Mouse (Mus musculus): ENCODE data around the gene Wnk4. TPM values are rescaled to one million over a fixed set of nuclear protein-coding genes. Genes with fewer than 3 reads are reported as not detected.

Gene Wnk4
- total and polyA plus RNA-seq, 2 experiments from 2014 or later, result 4.2 to 7.5 TPM

DNA sequence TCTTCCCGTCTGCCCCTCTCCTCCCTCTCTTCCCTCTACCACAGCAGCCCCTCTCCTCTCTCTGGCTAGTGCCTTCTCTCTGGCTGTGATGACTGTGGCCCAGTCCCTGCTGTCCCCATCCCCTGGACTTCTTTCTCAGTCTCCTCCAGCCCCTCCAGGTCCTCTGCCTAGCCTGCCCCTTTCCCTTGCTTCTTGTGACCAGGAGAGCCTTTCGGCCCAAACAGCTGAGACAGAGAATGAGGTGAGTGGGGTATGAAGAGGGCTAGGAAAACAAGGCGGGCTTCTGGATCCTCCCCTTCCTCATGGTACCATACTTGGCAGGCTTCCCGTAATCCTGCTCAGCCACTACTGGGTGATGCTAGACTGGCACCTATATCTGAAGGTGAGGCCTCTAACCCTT, 14.9 kb downstream of the Wnk4 start:
- no peak for ATAC-seq (ENCODE audit: low FRiP score)
- H3K36me3 ChIP-seq (ENCODE audit: insufficient read depth, low read length), result no peaks in the 10 kb centered on the region
- no peak overlapping the region for H3K4me2 ChIP-seq (ENCODE audit: low read depth, low read length, poor library complexity, severe bottlenecking)

DNA sequence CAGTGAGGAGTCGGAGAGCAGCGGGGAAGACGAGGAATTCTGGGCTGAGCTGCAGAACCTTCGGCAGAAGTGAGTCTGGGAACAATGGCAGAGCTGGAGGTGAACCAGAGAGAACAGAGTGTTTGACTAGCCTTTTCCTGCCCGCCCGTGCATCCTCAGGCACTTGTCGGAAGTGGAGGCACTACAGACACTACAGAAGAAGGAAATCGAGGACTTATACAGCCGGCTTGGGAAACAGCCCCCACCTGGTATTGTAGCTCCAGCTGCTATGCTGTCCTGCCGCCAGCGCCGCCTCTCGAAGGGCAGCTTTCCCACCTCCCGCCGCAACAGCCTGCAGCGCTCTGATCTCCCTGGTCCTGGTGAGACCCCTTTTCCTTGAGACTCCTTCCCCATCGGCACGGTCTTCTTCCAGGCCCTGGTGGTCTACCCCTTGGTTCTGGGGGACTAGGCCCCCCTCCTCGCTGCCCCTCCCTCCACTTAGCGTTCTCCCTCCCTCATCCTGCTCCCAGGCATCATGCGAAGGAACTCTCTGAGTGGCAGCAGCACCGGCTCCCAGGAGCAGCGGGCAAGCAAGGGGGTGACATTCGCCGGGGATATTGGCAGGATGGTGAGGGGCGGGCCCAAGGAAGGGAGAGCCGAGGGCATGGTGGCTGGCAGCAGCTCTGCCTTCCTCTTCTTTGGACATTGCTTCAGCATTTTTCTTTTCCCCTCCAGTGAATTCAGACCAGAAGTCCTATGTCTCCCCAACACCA, 16.1 kb downstream of the Wnk4 start:
- no peak overlapping the region for H3K27ac ChIP-seq (ENCODE audit: low read depth, low read length)
- no peak overlapping the region for H3K4me3 ChIP-seq (ENCODE audit: low read depth, low read length)
- H3K36me3 ChIP-seq (ENCODE audit: insufficient read depth, low read length), result no peaks in the 10 kb centered on the region
- ATAC-seq (ENCODE audit: low FRiP score), result no peak
- DNase-seq (ENCODE audit: low spot score), result no peak
- H3K9me3 ChIP-seq (ENCODE audit: low read length), result no peaks in the 10 kb centered on the region
- 21% methylated on average over 27 of the region's 27 CpGs for WGBS
- TF ChIP-seq CTCF (IDR thresholded peaks at IDR 0.05), result no peak
- H3K9ac ChIP-seq (replicated peaks; ENCODE audit: low read length, poor library complexity, severe bottlenecking), result no peak overlapping the region
- no peaks in the 10 kb centered on the region for H3K27me3 ChIP-seq (ENCODE audit: insufficient read depth, low read length)
- no peak overlapping the region for H3K4me2 ChIP-seq (ENCODE audit: low read depth, low read length, poor library complexity, severe bottlenecking)
- peaks cover 16% of the 10 kb centered on the region; the same call in 1 of the 2 replicates for H3K4me1 ChIP-seq (ENCODE audit: insufficient read depth, low read length)

More for the DNA sequence above, 14.9 kb downstream of the Wnk4 start:
- 87% methylated on average over 4 of the region's 4 CpGs for WGBS
- Histone ChIP-seq H3K27ac (ENCODE audit: low read depth, low read length) (no peak overlapping the region), H3K9ac (replicated peaks; ENCODE audit: low read length, poor library complexity, severe bottlenecking) (no peak overlapping the region), H3K4me3 (ENCODE audit: low read depth, low read length) (no peak overlapping the region), H3K9me3 (ENCODE audit: low read length) (no peaks in the 10 kb centered on the region), H3K27me3 (ENCODE audit: insufficient read depth, low read length) (no peaks in the 10 kb centered on the region), H3K4me1 (ENCODE audit: insufficient read depth, low read length) (peaks cover 16% of the 10 kb centered on the region; the same call in 1 of the 2 replicates)
- DNase-seq (ENCODE audit: low spot score), result no peak
- TF ChIP-seq CTCF (IDR thresholded peaks at IDR 0.05), result no peak

DNA sequence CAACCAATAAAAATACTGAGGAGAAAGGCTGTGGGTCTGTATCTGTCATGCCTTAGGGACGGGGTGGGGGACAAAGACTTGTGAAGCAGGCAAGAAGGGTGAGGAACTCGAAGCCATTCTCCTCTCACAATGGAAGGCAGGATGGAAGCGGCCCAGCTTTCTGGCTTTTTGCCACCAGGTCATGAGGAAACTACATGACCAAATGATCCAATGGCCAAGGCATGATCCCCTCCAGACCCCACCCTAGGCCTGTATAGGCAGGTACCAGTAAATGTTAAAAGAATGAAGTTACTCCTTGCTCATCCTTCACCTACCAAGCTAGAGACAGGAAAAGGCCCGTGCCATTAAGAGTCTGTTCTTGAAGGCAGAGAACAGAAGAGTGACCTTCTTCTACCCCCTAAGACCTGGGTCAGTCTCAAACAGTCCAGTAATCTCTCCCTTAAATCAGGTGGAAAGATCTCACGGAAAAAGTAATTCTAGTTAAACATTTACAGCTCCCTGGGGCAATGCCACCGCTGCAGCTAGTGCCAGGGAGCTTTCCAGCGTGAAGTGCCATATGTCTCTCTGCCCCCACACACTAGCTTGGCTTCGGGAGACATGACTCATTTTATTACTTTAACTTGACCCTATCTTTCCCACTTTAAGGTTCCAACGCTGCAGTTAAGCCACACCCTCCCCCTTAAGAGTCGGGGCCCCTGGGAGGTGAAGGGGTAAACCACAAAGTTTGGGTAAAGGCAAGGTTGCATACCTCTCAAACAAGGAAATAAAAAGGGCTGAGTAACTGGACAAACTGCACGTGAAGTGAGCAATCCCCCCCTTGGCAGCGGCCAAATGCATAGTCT, 17.2 kb downstream of the Wnk4 start:
- DNase-seq (ENCODE audit: low spot score) (no peak), ATAC-seq (ENCODE audit: low FRiP score) (no peak)
- Histone ChIP-seq H3K9me3 (ENCODE audit: low read length) (no peaks in the 10 kb centered on the region), H3K27ac (ENCODE audit: low read depth, low read length) (no peak overlapping the region), H3K36me3 (ENCODE audit: insufficient read depth, low read length) (no peaks in the 10 kb centered on the region), H3K27me3 (ENCODE audit: insufficient read depth, low read length) (no peaks in the 10 kb centered on the region), H3K4me2 (ENCODE audit: low read depth, low read length, poor library complexity, severe bottlenecking) (peak overlapping the region; percentile 61), H3K4me3 (ENCODE audit: low read depth, low read length) (peak overlapping the region; percentile 69), H3K9ac (replicated peaks; ENCODE audit: low read length, poor library complexity, severe bottlenecking) (0 out of 2 replicates have a peak overlapping the region, but pooled peaks have one; percentile 84), H3K4me1 (ENCODE audit: insufficient read depth, low read length) (peaks cover 16% of the 10 kb centered on the region; the same call in 1 of the 2 replicates)
- 83% methylated on average over 12 of the region's 12 CpGs for WGBS
- TF ChIP-seq CTCF (IDR thresholded peaks at IDR 0.05), result no peak

DNA sequence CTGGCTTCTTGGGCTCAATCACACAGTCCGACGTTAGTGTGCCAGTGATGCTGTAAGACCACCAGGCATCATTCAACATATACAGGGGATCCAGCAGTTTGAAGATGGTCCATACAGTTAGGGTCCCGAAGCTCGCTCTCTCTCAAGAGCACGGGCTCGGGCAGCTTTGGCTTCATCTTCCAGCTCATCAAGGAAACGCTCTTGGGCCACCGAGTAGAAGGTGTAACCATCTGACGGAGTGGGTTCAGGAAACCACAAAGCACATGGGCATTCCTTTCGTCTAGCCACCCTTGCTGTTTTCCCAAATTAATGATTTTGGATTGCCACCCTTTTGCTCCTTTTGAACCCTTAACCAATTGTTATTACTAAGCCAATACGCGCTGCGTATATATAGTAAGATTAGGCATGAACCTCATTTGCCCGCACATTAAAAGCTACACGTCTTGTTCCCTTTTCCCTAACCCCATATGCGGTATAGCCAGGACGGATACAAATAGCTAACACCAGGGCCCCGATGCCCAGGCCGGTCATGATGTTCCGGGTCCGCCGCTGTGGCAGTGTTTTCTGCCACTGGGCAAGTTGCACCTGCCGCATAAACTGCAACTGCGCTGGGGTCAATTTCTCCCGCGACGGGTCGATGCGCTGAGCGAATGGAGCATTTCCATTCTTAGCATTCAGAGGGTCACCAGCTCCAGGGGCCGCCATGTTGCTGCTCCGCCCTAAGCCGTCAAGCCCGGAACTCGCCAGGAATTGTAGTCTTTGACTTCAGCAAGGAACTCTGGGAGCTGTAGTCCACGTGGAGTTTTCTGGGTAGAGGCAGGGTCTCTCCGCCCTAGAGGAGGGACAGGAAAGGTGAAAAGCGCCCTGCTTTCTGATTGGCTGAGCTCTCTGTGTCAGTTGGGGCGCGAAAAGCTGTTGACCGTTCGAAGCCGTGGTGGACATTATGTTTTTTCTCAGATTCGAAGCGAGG, 18.1 kb downstream of the Wnk4 start, which contains the start of the genes Cntd1 and Coa3:
Cntd1 (plus strand) TSS at position 790 of the 970 bp plus-strand sequence.
Coa3 (minus strand) TSS at position 892 of the 970 bp plus-strand sequence.
- WGBS, result 11% methylated on average over 45 of the region's 45 CpGs
- DNase-seq (ENCODE audit: low spot score), result peak; percentile 97
- H3K36me3 ChIP-seq (ENCODE audit: insufficient read depth, low read length), result no peaks in the 10 kb centered on the region
- peak within 1 kb of the TSS; percentile 61 for H3K4me2 ChIP-seq (ENCODE audit: low read depth, low read length, poor library complexity, severe bottlenecking)
- H3K27me3 ChIP-seq (ENCODE audit: insufficient read depth, low read length), result no peaks in the 10 kb centered on the region
- no peaks in the 10 kb centered on the region for H3K9me3 ChIP-seq (ENCODE audit: low read length)
- H3K9ac ChIP-seq (replicated peaks; ENCODE audit: low read length, poor library complexity, severe bottlenecking), result peak within 1 kb of the TSS; percentile 84
- H3K27ac ChIP-seq (ENCODE audit: low read depth, low read length), result peak within 1 kb of the TSS; percentile 79
- peaks cover 16% of the 10 kb centered on the region; the same call in 1 of the 2 replicates for H3K4me1 ChIP-seq (ENCODE audit: insufficient read depth, low read length)
- TF ChIP-seq CTCF (IDR thresholded peaks at IDR 0.05), result peak; percentile 57
- H3K4me3 ChIP-seq (ENCODE audit: low read depth, low read length), result peak within 1 kb of the TSS; percentile 69
- ATAC-seq (ENCODE audit: low FRiP score), result peak; percentile 93

DNA sequence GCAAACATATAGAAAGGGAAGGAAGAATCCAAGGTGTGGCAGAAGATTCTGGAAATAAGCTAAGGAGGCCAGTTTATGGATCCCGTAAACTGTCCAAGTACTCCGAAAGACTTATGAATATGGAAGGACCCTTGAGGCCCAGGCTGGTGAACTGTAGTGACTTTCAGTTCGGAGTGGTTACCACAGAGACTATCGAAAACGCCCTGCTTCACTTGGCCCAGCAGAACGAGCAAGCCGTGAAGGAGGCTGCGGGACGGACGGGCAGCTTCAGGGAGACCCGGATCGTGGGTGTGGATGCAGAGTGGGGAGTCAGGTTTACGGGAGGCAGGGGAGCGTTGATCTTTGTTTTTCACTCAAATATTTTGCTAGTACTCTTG, 18.8 kb downstream of the Wnk4 start:
- no peak for TF ChIP-seq CTCF (IDR thresholded peaks at IDR 0.05)
- Histone ChIP-seq H3K36me3 (ENCODE audit: insufficient read depth, low read length) (no peaks in the 10 kb centered on the region), H3K4me3 (ENCODE audit: low read depth, low read length) (peak overlapping the region; percentile 69), H3K4me1 (ENCODE audit: insufficient read depth, low read length) (peaks cover 16% of the 10 kb centered on the region; the same call in 1 of the 2 replicates), H3K4me2 (ENCODE audit: low read depth, low read length, poor library complexity, severe bottlenecking) (peak overlapping the region; percentile 61), H3K9me3 (ENCODE audit: low read length) (no peaks in the 10 kb centered on the region), H3K27me3 (ENCODE audit: insufficient read depth, low read length) (no peaks in the 10 kb centered on the region), H3K9ac (replicated peaks; ENCODE audit: low read length, poor library complexity, severe bottlenecking) (no peak overlapping the region; the same call in 1 of the 2 replicates), H3K27ac (ENCODE audit: low read depth, low read length) (no peak overlapping the region)
- DNase-seq (ENCODE audit: low spot score), result no peak
- no peak for ATAC-seq (ENCODE audit: low FRiP score)
- 65% methylated on average over 14 of the region's 14 CpGs for WGBS
